Mouse (Mus musculus) C2C12 (cell line): Measurements from ENCODE around the gene Abr. TPM values are rescaled to one million over a fixed set of nuclear protein-coding genes. Genes with fewer than 3 reads are reported as not detected.

Experiments used
- H3K27me3 ChIP-seq: one replicate; pipeline ENCODE4 v1.6.1; 2011; ENCODE audit not compliant: control insufficient read depth, insufficient read depth, insufficient read length
- H3K36me3 ChIP-seq: one replicate; pipeline ENCODE4 v1.6.1; 2011; ENCODE audit not compliant: control insufficient read depth, insufficient read depth
- H3K4me3 ChIP-seq: one replicate; pipeline ENCODE4 v1.5.1; 2011; ENCODE audit warnings: mild to moderate bottlenecking, control low read depth; ENCODE audit not compliant: poor library complexity, insufficient read depth, severe bottlenecking
- H3K79me2 ChIP-seq: one replicate; pipeline ENCODE4 v1.6.1; 2011; ENCODE audit not compliant: control insufficient read depth, insufficient read depth
- H3K79me3 ChIP-seq: one replicate; pipeline ENCODE4 v1.6.1; 2011; ENCODE audit warnings: low read depth, control low read depth
- H3ac ChIP-seq: one replicate; pipeline ENCODE3; 2011; ENCODE audit warnings: low read depth; ENCODE audit not compliant: control insufficient read depth, insufficient read length
- CEBPB ChIP-seq: IDR thresholded peaks from one replicate; pipeline ENCODE4 v1.6.1; 2011; ENCODE audit warnings: low read depth, mild to moderate bottlenecking, control low read depth, moderate library complexity
- CTCF ChIP-seq: IDR thresholded peaks from one replicate; pipeline ENCODE4 v1.5.1; 2011; ENCODE audit not compliant: control insufficient read depth, insufficient read depth, insufficient read length
- FOSL1 ChIP-seq: IDR thresholded peaks from one replicate; pipeline ENCODE4 v1.8.0; 2011; ENCODE audit warnings: mild to moderate bottlenecking, low read length; ENCODE audit not compliant: poor library complexity, insufficient read depth, severe bottlenecking
- MAX ChIP-seq: IDR thresholded peaks from one replicate; pipeline ENCODE4 v1.6.1; 2011; ENCODE audit warnings: mild to moderate bottlenecking, control low read depth
- MYOD1 ChIP-seq: IDR thresholded peaks from one replicate; pipeline ENCODE4 v1.6.1; 2011; ENCODE audit warnings: low read depth; ENCODE audit not compliant: control insufficient read depth, insufficient read length
- MYOG ChIP-seq: IDR thresholded peaks from one replicate; pipeline ENCODE4 v1.6.1; 2011; ENCODE audit not compliant: control insufficient read depth, insufficient read length; ENCODE audit errors: extremely low read depth
- USF1 ChIP-seq: IDR thresholded peaks from one replicate; pipeline ENCODE4 v1.6.1; 2011; ENCODE audit warnings: low read depth, mild to moderate bottlenecking, control low read depth, moderate library complexity
- polyA plus RNA-seq: library from polyadenylated mRNA; unstranded; fragments of >200 nt; fragmentation: generic; extraction: Trizol; gene quantifications from one replicate; pipeline ENCODE4 v1.2.1, GENCODE M21; 2012; ENCODE audit warnings: missing spikeins

The Abr gene
- polyA plus RNA-seq, 1 experiment = 72.8 TPM

- Histone ChIP-seq H3K79me2 (peaks cover 71% of the 10 kb centered on the region), H3K4me3 (no peak overlapping the region)
- TF ChIP-seq MAX (no peak), FOSL1 (no peak), MYOG (no peak), MYOD1 (no peak), CTCF (no peak)
These were observed 51.1 kb downstream of the Abr start for GRCm38 (mm10) chr11:76570741-76571612.

GRCm38 (mm10) chr11:76570201-76570731 is 51.8 kb downstream of the Abr start:
- H3ac ChIP-seq = no peak overlapping the region
- H3K27me3 ChIP-seq = no peaks in the 10 kb centered on the region
- no peak overlapping the region for H3K4me3 ChIP-seq
- H3K79me2 ChIP-seq = peaks cover 74% of the 10 kb centered on the region
- TF ChIP-seq MAX (no peak), CTCF (no peak), MYOD1 (no peak), USF1 (no peak), CEBPB (no peak), MYOG (no peak), FOSL1 (no peak)
- H3K79me3 ChIP-seq = peaks cover 27% of the 10 kb centered on the region
- H3K36me3 ChIP-seq = no peaks in the 10 kb centered on the region

More at GRCm38 (mm10) chr11:76570741-76571612, 51.1 kb downstream of the Abr start:
- H3K27me3 ChIP-seq = no peaks in the 10 kb centered on the region
- no peak overlapping the region for H3ac ChIP-seq
- no peaks in the 10 kb centered on the region for H3K36me3 ChIP-seq
- H3K79me3 ChIP-seq = peaks cover 25% of the 10 kb centered on the region

- Histone ChIP-seq H3K4me3 (no peak overlapping the region), H3K79me2 (peaks cover 77% of the 10 kb centered on the region), H3K27me3 (no peaks in the 10 kb centered on the region), H3ac (no peak overlapping the region), H3K36me3 (no peaks in the 10 kb centered on the region), H3K79me3 (peaks cover 33% of the 10 kb centered on the region)
- TF ChIP-seq MYOD1 (no peak), CEBPB (no peak), USF1 (no peak), MAX (no peak), MYOG (no peak), CTCF (no peak)
These were observed 52.7 kb downstream of the Abr start for GRCm38 (mm10) chr11:76569436-76569835.

GRCm38 (mm10) chr11:76566081-76566480 is 56.0 kb downstream of the Abr start:
- no peak for TF ChIP-seq CEBPB
- no peak for TF ChIP-seq MYOG
- no peak for TF ChIP-seq USF1
- no peak for TF ChIP-seq MAX
- TF ChIP-seq MYOD1 = no peak
- TF ChIP-seq FOSL1 = no peak
- TF ChIP-seq CTCF = no peak
- H3K79me3 ChIP-seq = peaks cover 32% of the 10 kb centered on the region
- H3ac ChIP-seq = no peak overlapping the region
- peaks cover 82% of the 10 kb centered on the region for H3K79me2 ChIP-seq
- H3K4me3 ChIP-seq = no peak overlapping the region
- no peaks in the 10 kb centered on the region for H3K36me3 ChIP-seq
- no peaks in the 10 kb centered on the region for H3K27me3 ChIP-seq

GRCm38 (mm10) chr11:76562584-76562983 is 59.5 kb downstream of the Abr start:
- H3ac ChIP-seq = no peak overlapping the region
- H3K79me2 ChIP-seq = peaks cover 89% of the 10 kb centered on the region
- H3K36me3 ChIP-seq = no peaks in the 10 kb centered on the region
- H3K27me3 ChIP-seq = no peaks in the 10 kb centered on the region
- H3K4me3 ChIP-seq = no peak overlapping the region
- no peak for TF ChIP-seq MYOD1
- TF ChIP-seq CEBPB = no peak
- no peak for TF ChIP-seq USF1
- no peak for TF ChIP-seq MAX
- TF ChIP-seq MYOG = no peak
- no peak for TF ChIP-seq FOSL1
- TF ChIP-seq CTCF = no peak
- H3K79me3 ChIP-seq = peaks cover 28% of the 10 kb centered on the region
